Mouse (Mus musculus): Measurements from ENCODE around the gene H2-Q4. TPM values are rescaled to one million over a fixed set of nuclear protein-coding genes. Genes with fewer than 3 reads are reported as not detected.
A peak's percentile ranks its signal among the peaks of the same experiment; 100 is the strongest.
"Not testable (repeated sequence)": the region's sequence is repeated elsewhere in the genome, so short reads cannot be mapped to it uniquely, and the experiment has no call there.

H2-Q4 gene
- polyA plus RNA-seq, 1 experiment, result 55.9 TPM

- WGBS, result no CpG with 5 or more reads among the region's 1 CpGs
- H3K27ac ChIP-seq (ENCODE audit: insufficient read depth, low read depth, low read length); H3K4me3 ChIP-seq (ENCODE audit: insufficient read depth, low read depth, low read length); DNase-seq; H3K27me3 ChIP-seq (replicated peaks; ENCODE audit: control insufficient read depth, insufficient read depth, low read length); H3K4me1 ChIP-seq (ENCODE audit: control insufficient read depth, insufficient read depth, low read length); H3K36me3 ChIP-seq (ENCODE audit: control insufficient read depth, insufficient read depth, low read length): not testable (repeated sequence)
Measured at GRCm38 (mm10) chr17:35413057-35413456, 33.6 kb downstream of the H2-Q4 start.

- WGBS, result 90% methylated on average over 3 of the region's 10 CpGs
- H3K27ac ChIP-seq (ENCODE audit: insufficient read depth, low read depth, low read length); H3K4me3 ChIP-seq (ENCODE audit: insufficient read depth, low read depth, low read length); H3K27me3 ChIP-seq (replicated peaks; ENCODE audit: control insufficient read depth, insufficient read depth, low read length); DNase-seq; H3K4me1 ChIP-seq (ENCODE audit: control insufficient read depth, insufficient read depth, low read length); H3K36me3 ChIP-seq (ENCODE audit: control insufficient read depth, insufficient read depth, low read length): not testable (repeated sequence)
Measured at GRCm38 (mm10) chr17:35415273-35416129, 36.1 kb downstream of the H2-Q4 start.

GRCm38 (mm10) chr17:35418772-35419171 is 39.4 kb downstream of the H2-Q4 start:
- DNase-seq, result no peak
- WGBS, result 64% methylated on average over 7 of the region's 7 CpGs
- Histone ChIP-seq H3K36me3 (ENCODE audit: control insufficient read depth, insufficient read depth, low read length) (no peaks in the 10 kb centered on the region), H3K27ac (ENCODE audit: insufficient read depth, low read depth, low read length) (no peak overlapping the region), H3K4me1 (ENCODE audit: control insufficient read depth, insufficient read depth, low read length) (no peaks in the 10 kb centered on the region), H3K4me3 (ENCODE audit: insufficient read depth, low read depth, low read length) (no peak overlapping the region), H3K27me3 (replicated peaks; ENCODE audit: control insufficient read depth, insufficient read depth, low read length) (no peaks in the 10 kb centered on the region)
- TF ChIP-seq CTCF (conservative IDR thresholded peaks at IDR 0.05; ENCODE audit: insufficient read depth, insufficient read length, low read depth, low read length), result no peak
- TF ChIP-seq POLR2A (IDR thresholded peaks at IDR 0.05; ENCODE audit: low read depth, low read length), result no peak

GRCm38 (mm10) chr17:35419564-35419963 is 40.1 kb downstream of the H2-Q4 start:
- H3K27ac ChIP-seq (ENCODE audit: insufficient read depth, low read depth, low read length); H3K36me3 ChIP-seq (ENCODE audit: control insufficient read depth, insufficient read depth, low read length); H3K4me3 ChIP-seq (ENCODE audit: insufficient read depth, low read depth, low read length); DNase-seq; H3K4me1 ChIP-seq (ENCODE audit: control insufficient read depth, insufficient read depth, low read length); H3K27me3 ChIP-seq (replicated peaks; ENCODE audit: control insufficient read depth, insufficient read depth, low read length): not testable (repeated sequence)
- WGBS, result 61% methylated on average over 4 of the region's 4 CpGs

GRCm38 (mm10) chr17:35420206-35420810 is 40.9 kb downstream of the H2-Q4 start:
- DNase-seq; H3K4me3 ChIP-seq (ENCODE audit: insufficient read depth, low read depth, low read length); H3K27me3 ChIP-seq (replicated peaks; ENCODE audit: control insufficient read depth, insufficient read depth, low read length); H3K27ac ChIP-seq (ENCODE audit: insufficient read depth, low read depth, low read length); H3K4me1 ChIP-seq (ENCODE audit: control insufficient read depth, insufficient read depth, low read length); H3K36me3 ChIP-seq (ENCODE audit: control insufficient read depth, insufficient read depth, low read length): not testable (repeated sequence)
- WGBS, result 19% methylated on average over 11 of the region's 11 CpGs
- TF ChIP-seq CTCF (conservative IDR thresholded peaks at IDR 0.05; ENCODE audit: insufficient read depth, insufficient read length, low read depth, low read length), result peak; percentile 59

- not testable (repeated sequence) for H3K27me3 ChIP-seq (replicated peaks; ENCODE audit: control insufficient read depth, insufficient read depth, low read length)
- WGBS, result 97% methylated on average over 4 of the region's 4 CpGs
Measured at GRCm38 (mm10) chr17:35421331-35421730, 41.9 kb downstream of the H2-Q4 start.

GRCm38 (mm10) chr17:35422360-35422759 is 42.9 kb downstream of the H2-Q4 start:
- H3K4me3 ChIP-seq (ENCODE audit: insufficient read depth, low read depth, low read length); H3K27me3 ChIP-seq (replicated peaks; ENCODE audit: control insufficient read depth, insufficient read depth, low read length); H3K36me3 ChIP-seq (ENCODE audit: control insufficient read depth, insufficient read depth, low read length); H3K4me1 ChIP-seq (ENCODE audit: control insufficient read depth, insufficient read depth, low read length); DNase-seq; H3K27ac ChIP-seq (ENCODE audit: insufficient read depth, low read depth, low read length): not testable (repeated sequence)
- WGBS, result 92% methylated on average over 5 of the region's 5 CpGs

More at GRCm38 (mm10) chr17:35421331-35421730, 41.9 kb downstream of the H2-Q4 start:
- H3K27ac ChIP-seq (ENCODE audit: insufficient read depth, low read depth, low read length); H3K4me1 ChIP-seq (ENCODE audit: control insufficient read depth, insufficient read depth, low read length); DNase-seq; H3K36me3 ChIP-seq (ENCODE audit: control insufficient read depth, insufficient read depth, low read length); H3K4me3 ChIP-seq (ENCODE audit: insufficient read depth, low read depth, low read length): not testable (repeated sequence)

GRCm38 (mm10) chr17:35423131-35423810 is 43.9 kb downstream of the H2-Q4 start:
- DNase-seq, result not testable (repeated sequence)

GRCm38 (mm10) chr17:35424106-35424505 is 44.7 kb downstream of the H2-Q4 start:
- DNase-seq; H3K4me3 ChIP-seq (ENCODE audit: insufficient read depth, low read depth, low read length); H3K4me1 ChIP-seq (ENCODE audit: control insufficient read depth, insufficient read depth, low read length); H3K36me3 ChIP-seq (ENCODE audit: control insufficient read depth, insufficient read depth, low read length); H3K27me3 ChIP-seq (replicated peaks; ENCODE audit: control insufficient read depth, insufficient read depth, low read length); H3K27ac ChIP-seq (ENCODE audit: insufficient read depth, low read depth, low read length): not testable (repeated sequence)
- 97% methylated on average over 3 of the region's 3 CpGs for WGBS

More at GRCm38 (mm10) chr17:35423131-35423810, 43.9 kb downstream of the H2-Q4 start:
- not testable (repeated sequence) for H3K27me3 ChIP-seq (replicated peaks; ENCODE audit: control insufficient read depth, insufficient read depth, low read length); H3K36me3 ChIP-seq (ENCODE audit: control insufficient read depth, insufficient read depth, low read length); H3K27ac ChIP-seq (ENCODE audit: insufficient read depth, low read depth, low read length); H3K4me3 ChIP-seq (ENCODE audit: insufficient read depth, low read depth, low read length); H3K4me1 ChIP-seq (ENCODE audit: control insufficient read depth, insufficient read depth, low read length)
- WGBS, result 68% methylated on average over 3 of the region's 3 CpGs

- H3K4me1 ChIP-seq (ENCODE audit: control insufficient read depth, insufficient read depth, low read length); H3K27ac ChIP-seq (ENCODE audit: insufficient read depth, low read depth, low read length); H3K27me3 ChIP-seq (replicated peaks; ENCODE audit: control insufficient read depth, insufficient read depth, low read length); H3K36me3 ChIP-seq (ENCODE audit: control insufficient read depth, insufficient read depth, low read length): not testable (repeated sequence)
- WGBS, result 2% methylated on average over 59 of the region's 66 CpGs
- H3K4me3 ChIP-seq (ENCODE audit: insufficient read depth, low read depth, low read length), result peak within 1 kb of the TSS; percentile 50; the same call in 1 of the 2 replicates
- peak; percentile 83 for DNase-seq
Measured at GRCm38 (mm10) chr17:35424624-35425416, 45.4 kb downstream of the H2-Q4 start, which contains the start of gene H2-Q6. H2-Q6 (plus strand) TSS chr17:35424850.

All from kidney, adult 2 months (tissue).